Mouse (Mus musculus): ENCODE measurements around the gene Duxbl1. TPM values are rescaled to one million over a fixed set of nuclear protein-coding genes. Genes with fewer than 3 reads are reported as not detected.

Duxbl1 gene
- 0.42 TPM in 1 of 2 replicates, not detected in the other for polyA plus RNA-seq (2012; rRNA removed)

GRCm38 (mm10) chr14:25978371-25979241 is at the start of gene Duxbl1:
Gene Duxbl1 (plus strand): TSS chr14:25978577.

GRCm38 (mm10) chr14:25938004-25938403 is 40.4 kb upstream of the Duxbl1 start, which contains the start of gene Cphx1:
Gene Cphx1 (plus strand): TSS chr14:25938304.

Other genes with a start within 250 kb of the Duxbl1 start
- gene Zcchc24, start 209.5 kb upstream of the Duxbl1 start, polyA plus RNA-seq (2012; rRNA removed) = 25.6 and 26.5 TPM in 2 replicates
- gene Anxa11, start 136.4 kb upstream of the Duxbl1 start, polyA plus RNA-seq (2012; rRNA removed) = 339 and 371 TPM in 2 replicates
- 3.7 TPM in 2 replicates for gene Plac9a, start 75.5 kb upstream of the Duxbl1 start, polyA plus RNA-seq (2012; rRNA removed)
- 33.8 and 40.2 TPM in 2 replicates for gene Tmem254a, start 50.9 kb upstream of the Duxbl1 start, polyA plus RNA-seq (2012; rRNA removed)
- 0.88 and 1.0 TPM in 2 replicates for gene Cphx1, start 40.3 kb upstream of the Duxbl1 start, polyA plus RNA-seq (2012; rRNA removed)
- 262 and 350 TPM in 2 replicates for gene Gm9780, start 64.1 kb downstream of the Duxbl1 start, polyA plus RNA-seq (2012; rRNA removed)
- 59.4 and 117 TPM in 2 replicates for gene Tmem254c, start 88.8 kb downstream of the Duxbl1 start, polyA plus RNA-seq (2012; rRNA removed)
- not detected in 2 replicates for gene Cphx2, start 102.9 kb downstream of the Duxbl1 start, polyA plus RNA-seq (2012; rRNA removed)
- not detected in 2 replicates for gene Cphx3, start 103.7 kb downstream of the Duxbl1 start, polyA plus RNA-seq (2012; rRNA removed)
- 0.10 and 0.51 TPM in 2 replicates for gene Duxbl2, start 139.8 kb downstream of the Duxbl1 start, polyA plus RNA-seq (2012; rRNA removed)
- 39.2 and 41.2 TPM in 2 replicates for gene Plac9b, start 203.9 kb downstream of the Duxbl1 start, polyA plus RNA-seq (2012; rRNA removed)
- 70.6 and 71.6 TPM in 2 replicates for gene Tmem254b, start 228.5 kb downstream of the Duxbl1 start, polyA plus RNA-seq (2012; rRNA removed)

Measured in colon, adult 2 months (tissue).